Mouse (Mus musculus) neural tube, embryonic 11.5 days (tissue): ENCODE measurements around the gene Trem2. TPM values are rescaled to one million over a fixed set of nuclear protein-coding genes. Genes with fewer than 3 reads are reported as not detected.

Experiments used
- ATAC-seq: fragments of 200-750 bp; cut with Nextera tagmentation; 2 replicates; pipeline ENCODE4 v1.8.0; 2017; ENCODE audit warnings: moderate number of reproducible peaks, mild to moderate bottlenecking, moderate TSS enrichment, moderate library complexity; ENCODE audit not compliant: insufficient read depth, low FRiP score, low TSS enrichment
- DNase-seq: peaks from one replicate; pipeline ENCODE4 v3.0.0-alpha.2; 2015; ENCODE audit warnings: low spot score
- H3K27ac ChIP-seq: fragments of 300-500 bp; sonication (generic); 2 replicates; pipeline ENCODE4 v1.5.1; 2014; ENCODE audit warnings: low read depth, mild to moderate bottlenecking, low read length
- H3K27me3 ChIP-seq: fragments of 300-500 bp; sonication (generic); 2 replicates; pipeline ENCODE4 v1.6.1; 2014; ENCODE audit warnings: mild to moderate bottlenecking, low read length, mixed read lengths; ENCODE audit not compliant: control insufficient read depth, insufficient read depth
- H3K36me3 ChIP-seq: fragments of 300-500 bp; sonication (generic); 2 replicates; pipeline ENCODE4 v1.6.1; 2014; ENCODE audit warnings: mild to moderate bottlenecking, low read length, moderate library complexity, mixed read lengths; ENCODE audit not compliant: control insufficient read depth, insufficient read depth
- H3K4me1 ChIP-seq: fragments of 300-500 bp; sonication (generic); 2 replicates; pipeline ENCODE4 v1.6.1; 2014; ENCODE audit warnings: low read length, mixed read lengths; ENCODE audit not compliant: control insufficient read depth, insufficient read depth
- H3K4me2 ChIP-seq: fragments of 300-500 bp; sonication (generic); 2 replicates; pipeline ENCODE4 v1.6.1; 2014; ENCODE audit warnings: low read depth, mild to moderate bottlenecking, moderate library complexity
- H3K4me3 ChIP-seq: fragments of 300-500 bp; sonication (generic); 2 replicates; pipeline ENCODE4 v1.5.1; 2014; ENCODE audit warnings: low read depth, low read length
- H3K9ac ChIP-seq: fragments of 300-500 bp; sonication (generic); 2 replicates; pipeline ENCODE4 v1.6.1; 2014; ENCODE audit warnings: mild to moderate bottlenecking, low read length
- H3K9me3 ChIP-seq: fragments of 300-500 bp; sonication (generic); 2 replicates; pipeline ENCODE4 v1.6.1; 2016; ENCODE audit warnings: low read length; ENCODE audit not compliant: control insufficient read depth
- WGBS: fragments of 180-500 bp; shearing (Covaris S2); extraction: QIAGEN DNeasy Blood & Tissue Kit; methylation state at CpG from one replicate; pipeline ENCODE4 v1.1.7; 2014; 5-methylcytosine and 5-hydroxymethylcytosine counted together
- polyA plus RNA-seq: library from polyadenylated mRNA; unstranded; fragments of >200 nt; fragmentation: Nextera tagmentation; extraction: Ambion mirVana; gene quantifications from 2 replicates; pipeline ENCODE4 v1.2.1, GENCODE M21; 2014

Gene Trem2
- polyA plus RNA-seq, 1 experiment from 2014 or later, result 1.7 TPM

DNA sequence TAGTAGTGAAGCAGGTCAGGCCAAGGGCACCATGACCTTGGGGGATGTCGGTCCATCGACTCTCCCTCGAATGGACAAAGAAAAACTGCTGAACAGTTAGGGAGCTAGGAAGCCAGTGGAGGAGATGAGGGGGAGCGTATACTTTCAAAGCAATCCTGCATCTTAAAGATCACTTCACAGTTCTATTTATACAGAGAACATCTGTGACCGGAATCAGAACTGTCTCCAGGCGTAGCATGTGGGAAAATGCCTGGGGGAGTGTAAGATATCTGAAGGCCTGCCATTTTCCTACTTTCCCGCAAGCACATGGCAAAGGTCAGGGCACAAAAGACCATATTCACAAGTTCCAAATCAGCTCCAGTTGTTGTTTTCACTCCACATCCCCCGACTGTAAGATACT lies 26.8 kb downstream of the Trem2 start:
- H3K9ac ChIP-seq, result no peak overlapping the region
- no peaks in the 10 kb centered on the region for H3K9me3 ChIP-seq
- DNase-seq (no peak), ATAC-seq (no peak)
- H3K27me3 ChIP-seq, result no peaks in the 10 kb centered on the region
- no peaks in the 10 kb centered on the region for H3K4me1 ChIP-seq
- no peak overlapping the region for H3K27ac ChIP-seq
- H3K36me3 ChIP-seq, result no peaks in the 10 kb centered on the region
- WGBS, result 85% methylated on average over 8 of the region's 8 CpGs
- H3K4me3 ChIP-seq, result no peak overlapping the region
- no peak overlapping the region for H3K4me2 ChIP-seq

DNA sequence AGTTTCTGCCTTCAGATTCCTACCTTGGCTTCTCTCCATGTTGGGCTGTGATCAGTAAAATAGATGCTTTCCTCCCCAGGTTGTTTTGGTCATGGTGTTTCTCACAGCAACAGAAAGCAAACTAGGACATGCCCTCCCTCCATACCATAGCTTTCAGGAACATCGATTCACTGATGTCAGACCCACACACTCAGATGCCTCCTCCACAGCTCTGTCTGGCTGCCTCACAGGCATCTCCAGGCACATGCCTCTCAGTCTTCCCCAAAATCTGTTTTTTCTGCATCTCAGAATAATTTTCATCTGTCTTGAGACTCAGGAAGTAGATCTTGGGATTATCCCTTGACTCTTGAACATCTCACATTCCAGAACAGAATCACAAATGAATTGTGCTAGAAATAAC lies 29.9 kb downstream of the Trem2 start:
- H3K4me3 ChIP-seq, result no peak overlapping the region
- DNase-seq, result no peak
- no peaks in the 10 kb centered on the region for H3K4me1 ChIP-seq
- no peaks in the 10 kb centered on the region for H3K27me3 ChIP-seq
- no peak overlapping the region for H3K9ac ChIP-seq
- 91% methylated on average over 1 of the region's 1 CpGs for WGBS
- no peak overlapping the region for H3K27ac ChIP-seq
- ATAC-seq, result no peak
- no peak overlapping the region for H3K4me2 ChIP-seq
- no peaks in the 10 kb centered on the region for H3K9me3 ChIP-seq
- no peaks in the 10 kb centered on the region for H3K36me3 ChIP-seq

DNA sequence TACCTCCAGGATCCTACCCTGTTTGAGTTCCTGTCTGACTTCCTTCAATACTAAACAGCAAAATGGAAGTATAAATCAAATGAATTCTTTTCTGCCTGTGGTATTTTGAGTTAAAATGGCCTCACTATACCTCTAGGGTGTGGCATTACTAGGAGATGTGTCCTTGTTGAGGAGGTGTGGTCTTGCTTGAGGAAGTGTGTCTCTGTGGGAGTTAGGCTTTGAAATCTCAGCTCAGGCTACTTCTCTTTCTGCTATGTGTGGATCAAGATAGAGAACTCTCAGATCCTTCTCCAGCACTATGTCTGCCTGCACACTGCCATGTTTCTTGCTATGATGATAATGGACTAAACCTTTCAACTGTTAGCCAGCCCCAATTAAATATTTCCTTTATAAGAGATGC lies 32.8 kb downstream of the Trem2 start:
- Histone ChIP-seq H3K4me1 (no peaks in the 10 kb centered on the region), H3K4me3 (no peak overlapping the region), H3K4me2 (no peak overlapping the region), H3K27me3 (no peaks in the 10 kb centered on the region), H3K9me3 (no peaks in the 10 kb centered on the region), H3K27ac (no peak overlapping the region), H3K9ac (no peak overlapping the region), H3K36me3 (no peaks in the 10 kb centered on the region)
- DNase-seq (no peak), ATAC-seq (no peak)

DNA sequence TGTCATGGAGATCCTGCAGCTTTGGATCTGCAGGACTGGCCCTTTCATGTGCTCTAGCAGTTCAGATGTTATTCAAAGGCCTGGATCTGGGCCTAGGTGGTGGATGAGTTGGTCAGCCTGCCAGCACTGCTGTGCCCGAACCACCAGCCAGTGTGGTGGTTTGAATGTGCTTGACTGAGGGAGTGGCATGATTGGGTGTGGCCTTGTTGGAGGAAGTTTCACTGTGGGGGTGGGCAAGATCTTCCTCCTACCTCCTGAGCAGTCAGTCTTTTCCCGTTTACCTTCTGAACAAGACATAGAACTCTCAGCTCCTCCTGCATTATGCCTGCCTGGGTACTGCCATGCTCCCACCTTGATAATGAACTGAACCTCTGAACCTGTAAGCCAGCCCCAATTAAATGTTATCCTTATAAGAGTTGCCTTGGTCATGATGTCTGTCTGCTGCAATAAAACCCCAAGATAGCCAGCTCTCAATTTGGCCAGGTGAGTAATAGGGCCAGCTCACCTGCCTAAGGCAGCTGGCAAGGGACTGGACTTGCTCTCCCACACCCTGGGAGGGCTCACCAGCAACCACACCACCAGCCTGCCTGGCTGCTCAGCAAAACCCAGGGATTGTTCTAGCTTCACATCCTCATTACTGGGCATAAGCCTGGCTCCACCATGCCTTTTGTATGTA lies 39.7 kb downstream of the Trem2 start:
- no peaks in the 10 kb centered on the region for H3K27me3 ChIP-seq
- no peaks in the 10 kb centered on the region for H3K4me1 ChIP-seq
- no peak overlapping the region for H3K4me2 ChIP-seq
- WGBS, result 83% methylated on average over 2 of the region's 2 CpGs
- peaks cover 21% of the 10 kb centered on the region for H3K36me3 ChIP-seq
- no peak for ATAC-seq
- no peak overlapping the region for H3K4me3 ChIP-seq
- H3K9me3 ChIP-seq, result no peaks in the 10 kb centered on the region
- H3K27ac ChIP-seq, result no peak overlapping the region
- no peak overlapping the region for H3K9ac ChIP-seq
- DNase-seq, result no peak

DNA sequence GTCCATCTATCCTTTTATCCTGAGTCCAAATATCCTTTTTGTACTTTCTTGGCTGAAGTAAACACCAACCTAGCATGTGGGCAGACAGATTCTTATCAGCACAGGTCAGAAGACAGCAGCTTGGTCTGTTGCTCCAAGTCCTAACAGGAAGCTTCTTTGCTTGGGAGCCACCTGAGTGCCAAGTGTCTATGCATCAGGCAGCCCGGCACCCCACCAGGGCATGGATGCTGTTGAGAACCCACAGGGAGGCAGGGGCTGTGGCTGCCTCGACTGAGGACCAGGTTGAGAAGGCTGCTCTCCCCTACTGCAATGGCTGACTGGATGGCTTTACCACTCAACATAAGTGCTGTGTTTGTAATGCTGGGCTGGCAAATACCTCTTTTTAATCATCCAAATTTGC lies 42.5 kb downstream of the Trem2 start:
- no peak for ATAC-seq
- WGBS, result 94% methylated on average over 2 of the region's 2 CpGs
- H3K4me1 ChIP-seq, result no peaks in the 10 kb centered on the region

DNA sequence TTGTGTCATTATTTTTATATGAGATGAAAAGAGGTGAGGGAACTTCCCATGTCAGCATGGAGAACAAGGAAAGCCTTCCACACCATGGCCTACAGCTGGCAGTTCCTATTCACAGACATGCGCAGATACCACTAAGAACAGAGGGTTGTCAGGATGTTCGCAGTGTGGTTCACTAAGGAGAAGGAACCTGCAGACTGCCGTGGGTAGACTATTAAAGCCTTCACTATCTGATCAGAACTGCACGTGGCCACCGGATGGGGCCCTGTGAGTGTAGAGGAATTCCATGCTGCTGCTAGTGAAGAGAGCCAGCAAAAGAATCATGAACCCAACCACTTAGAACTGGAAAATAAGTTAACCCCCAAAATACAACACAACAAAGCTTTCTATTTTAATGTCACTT lies 43.2 kb downstream of the Trem2 start:
- Histone ChIP-seq H3K9ac (no peak overlapping the region), H3K4me2 (no peak overlapping the region), H3K9me3 (no peaks in the 10 kb centered on the region), H3K36me3 (peaks cover 36% of the 10 kb centered on the region), H3K4me3 (no peak overlapping the region), H3K4me1 (no peaks in the 10 kb centered on the region), H3K27me3 (no peaks in the 10 kb centered on the region), H3K27ac (no peak overlapping the region)
- DNase-seq (no peak), ATAC-seq (no peak)
- 93% methylated on average over 5 of the region's 5 CpGs for whole genome bisulfite sequencing

More for the DNA sequence above, 42.5 kb downstream of the Trem2 start:
- H3K4me2 ChIP-seq, result no peak overlapping the region
- no peak overlapping the region for H3K27ac ChIP-seq
- H3K4me3 ChIP-seq, result no peak overlapping the region
- peaks cover 33% of the 10 kb centered on the region for H3K36me3 ChIP-seq
- H3K9me3 ChIP-seq, result no peaks in the 10 kb centered on the region
- no peak overlapping the region for H3K9ac ChIP-seq
- no peaks in the 10 kb centered on the region for H3K27me3 ChIP-seq
- no peak for DNase-seq

DNA sequence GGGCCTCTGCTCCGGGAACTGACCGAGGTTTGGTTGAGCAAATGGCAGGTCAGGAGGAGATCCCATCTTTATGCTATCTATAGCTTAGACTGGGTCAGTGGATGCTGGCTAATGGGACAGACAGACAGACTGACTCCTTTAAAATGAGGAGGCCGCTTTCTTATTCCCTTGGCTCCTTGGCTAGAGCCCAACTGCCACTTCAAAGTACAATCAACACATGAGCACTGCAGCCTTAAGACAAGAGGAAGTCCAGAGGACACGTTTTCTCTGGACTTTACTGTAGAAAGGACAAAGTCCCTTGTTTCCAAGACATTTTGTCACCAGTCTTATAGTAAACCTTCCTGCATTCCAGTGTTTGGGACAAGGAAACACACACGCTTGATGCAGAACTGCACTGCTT lies 45.2 kb downstream of the Trem2 start:
- H3K9ac ChIP-seq, result no peak overlapping the region
- H3K27ac ChIP-seq, result no peak overlapping the region
- ATAC-seq (no peak), DNase-seq (no peak)
- no peak overlapping the region for H3K4me2 ChIP-seq
- no peaks in the 10 kb centered on the region for H3K9me3 ChIP-seq
- H3K4me1 ChIP-seq, result no peaks in the 10 kb centered on the region
- 90% methylated on average over 5 of the region's 5 CpGs for WGBS
- no peaks in the 10 kb centered on the region for H3K27me3 ChIP-seq
- no peak overlapping the region for H3K4me3 ChIP-seq
- peaks cover 40% of the 10 kb centered on the region for H3K36me3 ChIP-seq

DNA sequence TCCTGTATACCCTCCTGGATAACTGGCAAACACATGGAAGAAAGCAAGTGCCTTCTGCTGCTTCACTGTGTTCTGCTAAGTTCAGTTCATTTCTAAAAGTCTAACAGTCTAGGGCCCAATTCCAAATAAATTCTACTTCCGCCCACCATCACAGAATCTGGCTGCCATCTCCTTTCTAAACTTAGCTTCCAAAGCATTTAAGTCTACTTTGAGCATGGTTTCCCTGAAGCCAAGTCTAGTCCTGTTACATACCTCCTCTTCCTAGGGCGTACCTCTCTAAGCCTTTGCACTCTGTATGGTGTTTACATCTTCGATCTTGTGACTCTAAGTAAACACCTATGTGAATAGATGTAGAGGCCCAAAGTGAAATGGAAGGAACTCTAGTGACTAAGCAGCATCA lies 46.4 kb downstream of the Trem2 start:
- H3K4me3 ChIP-seq, result no peak overlapping the region
- H3K27me3 ChIP-seq, result no peaks in the 10 kb centered on the region
- DNase-seq (no peak), ATAC-seq (no peak)
- no peak overlapping the region for H3K4me2 ChIP-seq
- H3K9ac ChIP-seq, result no peak overlapping the region
- WGBS, result 92% methylated on average over 3 of the region's 3 CpGs
- H3K36me3 ChIP-seq, result peaks cover 36% of the 10 kb centered on the region
- H3K27ac ChIP-seq, result no peak overlapping the region
- H3K4me1 ChIP-seq, result no peaks in the 10 kb centered on the region
- H3K9me3 ChIP-seq, result no peaks in the 10 kb centered on the region

DNA sequence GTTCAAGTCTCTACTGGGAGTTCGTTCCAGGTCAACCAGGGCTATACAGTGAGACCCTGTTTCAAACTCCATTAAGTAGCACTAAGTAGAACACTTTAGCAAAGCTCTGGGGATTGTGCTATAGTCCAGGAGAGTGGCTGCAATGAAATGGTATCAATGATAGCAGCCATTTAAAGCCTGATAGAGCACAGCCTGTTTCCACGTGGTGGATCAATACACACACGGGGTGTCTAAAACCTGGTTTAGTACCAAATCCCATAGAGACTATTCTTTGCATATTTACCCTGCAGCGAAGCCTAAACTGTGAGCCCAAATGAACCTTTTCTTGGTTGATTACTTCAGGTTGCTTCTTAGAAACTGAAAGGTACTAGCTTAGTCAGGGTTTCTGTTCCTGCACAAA lies 55.5 kb downstream of the Trem2 start:
- ATAC-seq, result no peak
- Histone ChIP-seq H3K4me3 (no peak overlapping the region), H3K9ac (no peak overlapping the region), H3K27ac (no peak overlapping the region), H3K36me3 (peaks cover 9% of the 10 kb centered on the region), H3K4me1 (no peaks in the 10 kb centered on the region), H3K9me3 (no peaks in the 10 kb centered on the region), H3K27me3 (no peaks in the 10 kb centered on the region), H3K4me2 (no peak overlapping the region)
- no peak for DNase-seq
- WGBS, result 86% methylated on average over 4 of the region's 4 CpGs
